Mouse (Mus musculus) G1E (cell line): ENCODE measurements around the gene Snx29.

Experiments
- CTCF ChIP-seq: IDR thresholded peaks from 2 replicates; pipeline ENCODE4 v1.5.1; 2012; ENCODE audit warnings: low read depth, low read length, inconsistent platforms, mixed read lengths
- GATA1 ChIP-seq: IDR thresholded peaks from 2 replicates; pipeline ENCODE4 v1.6.1; 2012; ENCODE audit warnings: borderline replicate concordance, low read length, inconsistent platforms, mixed read lengths
- GATA2 ChIP-seq: IDR thresholded peaks from 2 replicates; pipeline ENCODE4 v1.6.1; 2012; ENCODE audit warnings: low read depth, low read length, inconsistent platforms, borderline replicate concordance
- POLR2AphosphoS5 ChIP-seq: IDR thresholded peaks from 2 replicates; pipeline ENCODE4 v1.6.1; 2012; ENCODE audit warnings: low read depth, low read length, inconsistent platforms; ENCODE audit not compliant: insufficient replicate concordance

GRCm38 (mm10) chr16:11596599-11596998, 273.9 kb downstream of the Snx29 start:
- TF ChIP-seq CTCF = no peak
- no peak for TF ChIP-seq GATA1
- no peak for TF ChIP-seq GATA2
- TF ChIP-seq POLR2AphosphoS5 = no peak
